In the genomic region with DNA sequence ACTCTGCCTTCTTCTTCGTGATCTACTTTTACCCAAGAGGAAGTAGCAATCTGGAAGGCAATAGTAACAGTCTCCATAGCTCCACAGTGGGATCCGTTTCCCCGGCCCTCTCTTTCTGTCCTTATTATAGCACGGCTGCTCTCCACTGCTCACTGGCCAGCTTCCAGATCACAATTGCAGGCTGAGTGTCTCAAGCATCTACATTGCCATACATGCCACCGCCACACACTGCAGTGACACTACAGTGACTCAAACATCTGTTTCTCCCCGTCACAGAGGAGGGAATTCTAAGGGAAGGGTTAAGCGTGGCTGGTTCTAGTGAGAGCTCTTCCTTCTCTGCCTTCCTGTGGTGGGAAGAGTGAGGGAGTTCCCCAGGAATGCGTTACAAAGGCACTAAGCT, we compare ENCODE assay signal across 8 mouse cellular contexts. TPM values are rescaled to one million over a fixed set of nuclear protein-coding genes. Genes with fewer than 3 reads are reported as not detected.
DNase-seq lines count a peak whose midpoint lies in the region; TF ChIP-seq lines count a peak whose summit lies in the region.

No protein-coding gene starts in this region.

- no peak for TF ChIP-seq CTCF in layer of hippocampus, adult 2 months (conservative IDR thresholded peaks at IDR 0.05)

- no peak overlapping the region for H3K27ac ChIP-seq in layer of hippocampus, adult 2 months
- peak overlapping the region; percentile 63; the same call in 1 of the 2 replicates for H3K27ac ChIP-seq in brown adipose tissue, adult 24 weeks (replicated peaks; ENCODE audit: low read depth, low read length)

- H3K4me3 ChIP-seq in layer of hippocampus, adult 2 months: no peak overlapping the region
- H3K4me3 ChIP-seq in brown adipose tissue, adult 24 weeks (ENCODE audit: insufficient read depth, low read depth, low read length): peak overlapping the region; percentile 1; the same call in 1 of the 2 replicates

- peak; percentile 56 for DNase-seq in layer of hippocampus, adult 9-11 months
- DNase-seq in layer of hippocampus, adult 2 months (ENCODE audit: low spot score in 2 of 2): no peak
- DNase-seq in heart, postnatal 4 days: peak; percentile 76
- peak; percentile 74 to 81 for DNase-seq in right cerebral cortex, postnatal 10 days (ENCODE audit: low spot score in 2 of 2)
- no peak for DNase-seq in cerebellum, adult 11 months
- DNase-seq in ovary, postnatal 10 days (ENCODE audit: low spot score): no peak
- no peak for DNase-seq in adrenal gland, adult 18-20 months (ENCODE audit: low spot score in 2 of 2)

- H3K4me1 ChIP-seq in brown adipose tissue, adult 24 weeks (ENCODE audit: control insufficient read depth, insufficient read depth, insufficient read length, low read length): peaks cover 6% of the 10 kb centered on the region

RNA-seq across cellular contexts. Expression of a gene that starts 9.5 kb away (rescaled TPM):
- 10 to 100 TPM; 11.3 TPM for total RNA-seq in layer of hippocampus, adult 2 months (2021)
- 5.9 and 10.1 TPM in 2 replicates for polyA plus RNA-seq in brown adipose tissue, adult 24 weeks (2012; ENCODE audit: insufficient read depth, insufficient read length, missing spikeins)
- 10 to 100 TPM; 25.9 to 28.7 TPM for total RNA-seq in heart, postnatal 4 days (2021)
- total RNA-seq in adrenal gland, adult 18-20 months (2021): 10 to 100 TPM; 16.5 to 22.3 TPM

Comparison
In these comparisons a context has a peak if more than half of its experiments do, and no peak if none do; other contexts are left out.
1. DNase-seq: peak in layer of hippocampus, adult 9-11 months (single experiment), heart, postnatal 4 days (single experiment) and right cerebral cortex, postnatal 10 days (2 of 2); none in layer of hippocampus, adult 2 months (0 of 2), cerebellum, adult 11 months (single experiment), ovary, postnatal 10 days (single experiment) and adrenal gland, adult 18-20 months (0 of 2).